Mouse (Mus musculus) forebrain, embryonic 11.5 days (tissue): ENCODE data around the gene Mrpl54. TPM values are rescaled to one million over a fixed set of nuclear protein-coding genes. Genes with fewer than 3 reads are reported as not detected.
"Not testable (repeated sequence)": the region's sequence is repeated elsewhere in the genome, so short reads cannot be mapped to it uniquely, and the experiment has no call there.

Experiments
- ATAC-seq: fragments of 200-750 bp; cut with Nextera tagmentation; replicated peaks from 2 replicates; pipeline ENCODE4 v1.8.0; 2017; ENCODE audit warnings: moderate TSS enrichment; ENCODE audit not compliant: low FRiP score
- DNase-seq: peaks from one replicate; pipeline ENCODE4 v3.0.0-alpha.2; 2017; ENCODE audit warnings: low spot score
- H3K27ac ChIP-seq: fragments of 300-500 bp; sonication (generic); 2 replicates; pipeline ENCODE4 v1.5.1; 2014; ENCODE audit warnings: low read depth, low read length
- H3K27me3 ChIP-seq: fragments of 300-500 bp; sonication (generic); 2 replicates; pipeline ENCODE4 v1.6.1; 2014; ENCODE audit warnings: mild to moderate bottlenecking, low read length, mixed read lengths; ENCODE audit not compliant: control insufficient read depth, insufficient read depth
- H3K36me3 ChIP-seq: fragments of 300-500 bp; sonication (generic); 2 replicates; pipeline ENCODE4 v1.6.1; 2014; ENCODE audit warnings: mild to moderate bottlenecking, low read length, moderate library complexity, mixed read lengths; ENCODE audit not compliant: control insufficient read depth, insufficient read depth
- H3K4me1 ChIP-seq: fragments of 300-500 bp; sonication (generic); replicated peaks from 2 replicates; pipeline ENCODE4 v1.6.1; 2014; ENCODE audit warnings: low read length, mixed read lengths; ENCODE audit not compliant: control insufficient read depth, insufficient read depth
- H3K4me2 ChIP-seq: fragments of 300-500 bp; sonication (generic); 2 replicates; pipeline ENCODE4 v1.6.1; 2014; ENCODE audit warnings: low read depth, mild to moderate bottlenecking, low read length, moderate library complexity, mixed read lengths; ENCODE audit not compliant: severe bottlenecking
- H3K4me3 ChIP-seq: fragments of 300-500 bp; sonication (generic); 2 replicates; pipeline ENCODE4 v1.5.1; 2014; ENCODE audit warnings: low read depth, low read length
- H3K9ac ChIP-seq: fragments of 300-500 bp; sonication (generic); 2 replicates; pipeline ENCODE4 v1.6.1; 2014; ENCODE audit warnings: low read length
- H3K9me3 ChIP-seq: fragments of 300-500 bp; sonication (generic); 2 replicates; pipeline ENCODE4 v1.6.1; 2016; ENCODE audit warnings: low read length, mixed read lengths; ENCODE audit not compliant: control insufficient read depth
- WGBS: fragments of 180-500 bp; shearing (Covaris S2); extraction: QIAGEN DNeasy Blood & Tissue Kit; methylation state at CpG from one replicate; pipeline ENCODE4 v1.1.7; 2014; 5-methylcytosine and 5-hydroxymethylcytosine counted together
- polyA plus RNA-seq: library from polyadenylated mRNA; unstranded; fragments of >200 nt; fragmentation: Nextera tagmentation; extraction: Ambion mirVana; gene quantifications from 2 replicates; pipeline ENCODE4 v1.2.1, GENCODE M21; 2014

Mrpl54 gene
- polyA plus RNA-seq, 1 experiment from 2014 or later, result 147 TPM

GRCm38 (mm10) chr10:81232580-81233225, 34.0 kb downstream of the Mrpl54 start, which contains the start of gene Zfr2:
TSS of gene Zfr2 (plus strand) at chr10:81233155.
- Histone ChIP-seq H3K9ac (peak within 1 kb of the TSS; percentile 78), H3K27ac (no peak within 1 kb of the TSS), H3K4me3 (peak within 1 kb of the TSS; percentile 75), H3K9me3 (no peaks in the 10 kb centered on the region), H3K4me1 (peaks cover 7% of the 10 kb centered on the region; the same call in 1 of the 2 replicates), H3K27me3 (no peaks in the 10 kb centered on the region; the same call in 1 of the 2 replicates), H3K4me2 (peak within 1 kb of the TSS; percentile 56), H3K36me3 (no peaks in the 10 kb centered on the region)
- peak; percentile 93 for DNase-seq
- peak; percentile 79 for ATAC-seq
- 8% methylated on average over 29 of the region's 29 CpGs for WGBS

- H3K9me3 ChIP-seq, result no peaks in the 10 kb centered on the region
- no peak overlapping the region; the same call in 1 of the 2 replicates for H3K4me3 ChIP-seq
- 45% methylated on average over 7 of the region's 7 CpGs for WGBS
- ATAC-seq, result 0 out of 2 replicates have a peak, but pooled peaks have one; percentile 4
- no peak for DNase-seq
- H3K36me3 ChIP-seq, result no peaks in the 10 kb centered on the region
- no peaks in the 10 kb centered on the region; the same call in 1 of the 2 replicates for H3K27me3 ChIP-seq
- peaks cover 7% of the 10 kb centered on the region; the same call in 1 of the 2 replicates for H3K4me1 ChIP-seq
- 0 out of 2 replicates have a peak overlapping the region, but pooled peaks have one; percentile 12 for H3K9ac ChIP-seq
- H3K4me2 ChIP-seq, result peak overlapping the region; percentile 53; the same call in 1 of the 2 replicates
- H3K27ac ChIP-seq, result no peak overlapping the region
Measured at GRCm38 (mm10) chr10:81231436-81231835, 35.3 kb downstream of the Mrpl54 start.

- H3K27me3 ChIP-seq, result no peaks in the 10 kb centered on the region; the same call in 1 of the 2 replicates
- peaks cover 7% of the 10 kb centered on the region; the same call in 1 of the 2 replicates for H3K4me1 ChIP-seq
- ATAC-seq (peak; percentile 81), DNase-seq (peak; percentile 74)
- peak within 1 kb of the TSS; percentile 53 for H3K4me2 ChIP-seq
- no peaks in the 10 kb centered on the region for H3K36me3 ChIP-seq
- peak within 1 kb of the TSS; percentile 50; the same call in 1 of the 2 replicates for H3K27ac ChIP-seq
- peak within 1 kb of the TSS; percentile 70 for H3K9ac ChIP-seq
- WGBS, result 2% methylated on average over 27 of the region's 27 CpGs
- no peaks in the 10 kb centered on the region for H3K9me3 ChIP-seq
- H3K4me3 ChIP-seq, result peak within 1 kb of the TSS; percentile 41
Measured at GRCm38 (mm10) chr10:81230438-81231332, 36.0 kb downstream of the Mrpl54 start, which contains the start of gene Atcay. TSS of gene Atcay (minus strand) at chr10:81230833.

- peaks cover 7% of the 10 kb centered on the region; the same call in 1 of the 2 replicates for H3K4me1 ChIP-seq
- H3K9me3 ChIP-seq, result no peaks in the 10 kb centered on the region
- peak overlapping the region; percentile 41 for H3K4me3 ChIP-seq
- DNase-seq, result no peak
- no peaks in the 10 kb centered on the region for H3K36me3 ChIP-seq
- H3K9ac ChIP-seq, result peak overlapping the region; percentile 70
- 13% methylated on average over 20 of the region's 20 CpGs for WGBS
- H3K27me3 ChIP-seq, result no peaks in the 10 kb centered on the region; the same call in 1 of the 2 replicates
- H3K27ac ChIP-seq, result no peak overlapping the region
- peak overlapping the region; percentile 53 for H3K4me2 ChIP-seq
- ATAC-seq, result no peak
Measured at GRCm38 (mm10) chr10:81229735-81230437, 36.8 kb downstream of the Mrpl54 start.

- H3K4me1 ChIP-seq, H3K27me3 ChIP-seq, H3K9ac ChIP-seq, H3K27ac ChIP-seq, ATAC-seq, DNase-seq, H3K36me3 ChIP-seq, H3K9me3 ChIP-seq, H3K4me2 ChIP-seq, H3K4me3 ChIP-seq: not testable (repeated sequence)
- WGBS, result 69% methylated on average over 2 of the region's 2 CpGs
Measured at GRCm38 (mm10) chr10:81223731-81224130, 43.0 kb downstream of the Mrpl54 start.

GRCm38 (mm10) chr10:81221402-81222015, 45.2 kb downstream of the Mrpl54 start:
- no peaks in the 10 kb centered on the region for H3K4me1 ChIP-seq
- H3K4me3 ChIP-seq, result no peak overlapping the region
- H3K36me3 ChIP-seq, result no peaks in the 10 kb centered on the region
- 89% methylated on average over 5 of the region's 5 CpGs for WGBS
- H3K4me2 ChIP-seq, result no peak overlapping the region
- no peaks in the 10 kb centered on the region for H3K9me3 ChIP-seq
- no peak overlapping the region for H3K9ac ChIP-seq
- DNase-seq (no peak), ATAC-seq (no peak)
- H3K27me3 ChIP-seq, result no peaks in the 10 kb centered on the region
- H3K27ac ChIP-seq, result no peak overlapping the region

GRCm38 (mm10) chr10:81217964-81218363, 48.8 kb downstream of the Mrpl54 start:
- no peak; the same call in 1 of the 2 replicates for ATAC-seq
- WGBS, result 40% methylated on average over 7 of the region's 7 CpGs

More at GRCm38 (mm10) chr10:81217964-81218363, 48.8 kb downstream of the Mrpl54 start:
- no peak overlapping the region for H3K9ac ChIP-seq
- H3K4me3 ChIP-seq, result no peak overlapping the region
- H3K27ac ChIP-seq, result no peak overlapping the region
- no peak overlapping the region for H3K4me2 ChIP-seq
- H3K9me3 ChIP-seq, result no peaks in the 10 kb centered on the region
- no peaks in the 10 kb centered on the region for H3K27me3 ChIP-seq
- H3K36me3 ChIP-seq, result no peaks in the 10 kb centered on the region; the same call in 1 of the 2 replicates
- DNase-seq, result peak; percentile 82
- no peaks in the 10 kb centered on the region for H3K4me1 ChIP-seq
